Mouse (Mus musculus) layer of hippocampus, adult 9-11 months (tissue): Measurements from ENCODE around the gene Dgcr2.

ENCODE experiments used
- DNase-seq: peaks from one replicate; pipeline ENCODE4 v3.0.0; 2022

The Dgcr2 gene

DNA sequence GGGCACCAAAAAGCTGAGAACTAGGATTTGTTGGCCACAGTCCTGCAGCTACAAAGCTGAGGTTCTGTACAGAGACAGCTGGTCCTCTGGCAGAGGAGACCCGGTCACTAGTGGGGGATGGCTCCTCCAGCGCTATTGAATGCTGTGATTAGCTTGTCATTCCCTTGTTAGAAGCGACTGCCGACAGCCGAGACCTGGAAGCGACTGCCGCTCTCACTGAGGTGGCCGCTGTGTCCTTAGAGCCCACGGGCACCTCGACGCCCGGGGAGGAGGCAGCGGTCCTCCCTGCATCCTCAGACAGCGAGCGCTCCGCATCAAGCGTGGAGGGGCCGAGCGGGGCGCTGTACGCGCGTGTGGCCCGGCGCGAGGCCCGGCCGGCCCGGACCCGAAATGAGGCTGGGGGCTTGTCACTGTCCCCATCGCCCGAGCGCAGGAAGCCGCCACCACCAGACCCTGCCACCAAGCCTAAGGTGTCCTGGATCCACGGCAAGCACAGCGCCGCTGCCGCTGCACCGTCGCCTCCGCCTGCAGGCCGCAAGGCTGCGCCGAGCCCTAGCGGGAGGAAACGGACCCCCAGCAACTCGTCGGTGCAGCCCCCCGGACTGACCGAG is 91.7 kb downstream of the Dgcr2 start:
- no peak for DNase-seq

DNA sequence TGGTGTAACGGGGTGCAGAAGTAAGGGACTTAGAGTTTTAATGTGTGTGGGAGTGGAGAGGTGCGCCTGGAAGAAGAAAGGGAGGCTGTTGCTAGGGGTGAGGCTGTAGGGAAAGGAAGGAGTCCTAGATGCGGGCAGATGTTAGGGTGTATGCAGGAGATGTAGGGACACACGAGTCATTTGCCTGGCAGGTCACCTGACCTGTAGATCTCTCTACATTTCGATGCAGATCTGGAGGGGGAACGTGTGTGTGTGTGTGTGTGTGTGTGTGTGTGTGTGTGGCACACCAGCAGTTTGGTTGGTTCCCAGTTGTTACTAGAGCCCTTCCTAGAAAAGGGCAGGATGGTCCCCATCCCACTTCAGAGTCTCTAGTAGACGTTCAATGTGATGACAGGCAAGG is 93.4 kb downstream of the Dgcr2 start:
- no peak for DNase-seq

DNA sequence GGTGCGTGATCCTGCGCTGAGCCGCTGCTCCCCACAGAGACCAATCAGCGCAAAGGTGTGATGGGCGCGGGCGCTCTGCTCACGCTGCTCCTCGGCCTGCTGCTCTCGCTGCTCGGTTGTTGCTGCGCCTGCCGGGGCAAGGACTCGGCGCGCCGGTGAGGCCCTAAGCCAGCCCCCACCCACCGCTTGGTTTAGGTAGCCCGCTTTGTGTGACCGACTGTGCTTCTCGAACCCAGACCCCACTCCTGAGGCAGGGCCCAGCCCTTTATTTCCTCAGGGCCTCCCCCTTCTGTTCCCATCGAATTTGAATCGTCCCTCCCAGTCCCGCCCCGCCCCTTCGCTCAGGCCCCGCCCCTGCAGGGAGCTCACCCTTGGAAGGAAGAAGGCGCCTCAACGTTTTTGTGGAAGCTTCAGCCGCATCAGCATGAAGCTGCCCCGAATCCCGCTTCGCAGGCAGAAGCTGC is 93.9 kb downstream of the Dgcr2 start:
- no peak for DNase-seq

- DNase-seq: no peak
Measured at GRCm38 (mm10) chr16:17803675-17804448, 94.5 kb downstream of the Dgcr2 start.

GRCm38 (mm10) chr16:17802839-17803674 is 95.3 kb downstream of the Dgcr2 start:
- peak; percentile 53 for DNase-seq

GRCm38 (mm10) chr16:17802456-17802838 is 95.9 kb downstream of the Dgcr2 start:
- DNase-seq: no peak

DNA sequence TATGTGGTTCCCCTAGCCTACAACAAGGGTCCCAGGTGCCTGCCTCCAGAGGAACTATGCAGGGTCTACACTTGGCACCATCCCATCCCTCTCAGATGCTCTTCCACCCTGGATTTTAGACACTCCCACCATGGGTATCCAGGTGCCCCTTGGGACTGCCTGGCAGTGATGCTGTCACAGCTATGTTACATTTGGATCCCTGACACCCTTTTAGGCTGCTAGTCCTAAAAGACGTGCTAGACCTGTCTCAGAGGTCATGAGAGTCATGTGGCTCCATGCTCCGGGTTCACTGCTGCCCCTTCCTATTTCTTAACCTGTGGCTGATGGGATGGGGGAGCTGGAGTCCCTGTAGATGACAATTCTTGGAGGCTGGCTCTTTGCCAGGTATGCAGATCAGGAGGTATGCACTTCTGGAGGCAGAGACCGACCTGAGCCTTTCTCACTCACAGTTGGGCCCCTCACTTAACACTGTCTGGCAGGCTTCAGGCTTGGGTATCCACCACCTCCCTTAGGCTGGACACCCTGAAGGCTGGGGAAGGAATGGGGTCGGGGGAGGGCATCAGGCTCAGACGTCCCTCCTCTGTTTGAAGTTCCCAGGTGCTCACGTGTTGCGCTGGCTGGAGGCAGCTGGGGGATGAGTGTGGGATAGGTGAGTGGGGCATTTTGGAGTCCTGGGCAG is 96.4 kb downstream of the Dgcr2 start:
- DNase-seq: no peak

GRCm38 (mm10) chr16:17799584-17799983 is 98.8 kb downstream of the Dgcr2 start:
- DNase-seq: no peak

DNA sequence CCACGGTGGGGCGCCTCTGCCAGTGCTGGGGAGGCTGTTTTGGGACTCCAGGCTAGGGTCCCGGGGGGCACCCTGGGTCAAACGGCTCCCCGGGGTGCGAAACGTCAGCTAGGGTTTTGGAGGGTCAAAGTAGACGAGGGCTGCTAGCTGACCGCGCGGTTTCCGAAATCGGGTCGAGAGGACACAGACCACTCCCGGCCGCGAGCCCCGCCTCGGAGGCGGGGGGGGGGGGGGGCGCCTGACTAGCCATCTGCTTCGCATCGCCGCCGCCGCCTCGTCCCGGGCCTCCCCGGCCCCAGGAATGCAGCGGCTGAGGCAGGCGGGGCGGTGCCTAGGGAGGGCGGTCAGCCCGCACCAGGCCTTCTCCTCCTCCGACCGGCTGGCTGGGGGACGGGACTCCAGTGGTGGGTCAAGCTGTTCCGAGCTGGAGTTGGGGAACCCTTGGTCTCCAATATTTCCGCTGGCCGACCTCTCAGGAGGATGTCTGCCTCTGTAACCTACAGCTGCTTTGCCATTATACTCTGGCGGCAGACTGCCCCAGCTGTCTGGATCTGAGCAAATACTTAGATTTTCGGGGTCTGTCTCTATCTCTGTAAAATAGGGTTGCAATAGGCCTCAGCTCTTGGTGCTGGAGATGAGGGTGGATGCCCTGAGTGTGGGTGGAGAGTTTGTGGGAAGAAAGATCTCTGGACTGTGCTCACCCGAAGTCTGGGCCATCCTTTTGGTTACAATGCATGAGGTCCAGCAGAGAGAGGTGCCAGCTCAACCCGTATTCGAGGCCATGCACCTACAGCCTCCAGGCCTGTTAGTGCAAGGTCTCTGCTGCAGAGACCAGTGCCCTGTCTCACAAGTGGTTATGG is 99.8 kb downstream of the Dgcr2 start:
- DNase-seq: no peak

DNA sequence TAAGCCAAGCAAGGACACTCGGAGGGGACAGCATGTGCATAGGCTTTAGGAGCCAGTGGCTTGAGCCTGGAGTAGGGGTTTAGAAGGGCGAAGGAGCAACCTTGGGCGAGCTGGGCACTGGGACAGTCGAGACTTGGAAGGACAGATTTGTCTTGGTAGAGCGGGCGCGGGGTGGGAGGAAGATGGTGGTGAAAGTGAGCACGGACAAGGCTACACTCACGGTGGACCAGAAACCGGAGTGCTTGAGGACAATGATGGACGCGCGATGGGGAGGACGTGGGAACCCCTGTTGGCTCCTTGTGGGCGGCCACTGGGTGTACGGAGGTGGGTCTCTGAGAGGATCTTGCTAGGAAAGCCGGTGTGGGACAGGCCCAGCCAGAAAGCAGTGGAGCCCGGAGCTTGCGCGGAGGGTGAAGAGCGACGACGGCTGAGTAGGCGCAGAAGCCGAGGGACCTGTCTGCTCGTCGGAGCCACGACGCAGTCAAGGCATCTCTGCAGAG is 100.5 kb downstream of the Dgcr2 start:
- no peak for DNase-seq

DNA sequence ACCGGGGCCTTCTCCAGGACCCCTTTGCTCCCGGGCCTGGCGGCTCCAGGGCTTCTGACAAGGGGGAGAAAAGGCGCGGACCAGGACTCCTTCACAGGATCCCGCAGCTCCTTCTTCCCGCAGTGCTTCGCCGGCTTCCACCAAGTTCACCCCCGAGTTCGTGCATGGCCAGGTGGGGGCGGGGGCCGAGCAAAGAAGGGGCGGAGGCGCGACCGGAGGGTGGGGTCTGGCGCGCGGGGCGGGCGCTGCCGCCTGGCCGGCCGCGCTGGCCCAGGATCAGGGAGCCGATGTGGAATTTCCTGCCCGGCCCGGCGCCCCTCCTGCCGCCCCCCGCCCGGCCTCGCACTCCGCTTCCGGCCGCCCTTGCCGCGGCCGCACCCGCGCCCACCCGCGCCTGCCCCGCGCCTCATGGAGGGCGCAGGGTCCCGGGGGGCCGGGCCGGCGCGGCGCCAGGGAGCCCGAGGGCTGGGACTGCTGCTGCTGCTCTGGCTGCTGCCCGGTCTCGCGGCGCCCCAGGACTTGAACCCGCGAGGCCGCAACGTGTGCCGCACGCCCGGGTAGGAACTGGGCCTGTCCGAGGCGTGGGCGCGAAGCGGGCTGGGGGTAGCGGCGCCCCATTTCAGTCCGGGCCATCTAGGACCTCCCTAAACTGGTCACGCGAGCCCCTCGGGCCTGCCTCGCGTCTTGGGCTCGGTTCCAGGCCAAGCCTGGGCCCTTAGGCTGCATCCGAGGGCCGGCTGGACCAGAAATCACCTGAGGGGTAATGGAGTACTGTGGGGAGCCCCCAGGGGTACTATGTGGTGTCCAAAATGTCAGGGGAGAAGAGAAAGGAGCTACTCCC is 101.2 kb downstream of the Dgcr2 start, which contains the start of gene Scarf2:
Gene Scarf2, plus strand, starts transcription at position 312 of the 841 bp plus-strand sequence.
- DNase-seq: no peak

DNA sequence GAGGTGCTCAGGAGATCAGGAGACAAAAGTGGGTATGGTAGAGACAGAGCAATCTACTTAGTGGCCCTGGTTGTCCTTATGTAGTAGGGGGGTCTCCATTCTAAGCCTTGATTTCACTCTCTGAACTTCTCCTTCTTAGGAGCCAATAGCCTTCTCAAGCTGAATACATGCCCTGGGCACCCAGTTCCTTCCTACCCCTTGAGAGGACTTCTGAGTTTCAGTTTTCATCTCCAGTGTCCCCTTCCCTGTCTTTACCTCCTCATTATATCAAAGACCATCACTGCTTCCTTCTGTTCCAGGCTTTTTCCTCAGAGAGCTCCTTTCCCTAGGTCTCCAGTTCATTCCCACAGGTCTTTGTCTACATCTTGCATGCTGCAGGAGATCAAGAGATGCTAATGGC is 101.8 kb downstream of the Dgcr2 start:
- no peak for DNase-seq

- no peak for DNase-seq
Measured at GRCm38 (mm10) chr16:17795643-17796042, 102.7 kb downstream of the Dgcr2 start.

GRCm38 (mm10) chr16:17794047-17794446 is 104.3 kb downstream of the Dgcr2 start:
- DNase-seq: peak; percentile 13

DNA sequence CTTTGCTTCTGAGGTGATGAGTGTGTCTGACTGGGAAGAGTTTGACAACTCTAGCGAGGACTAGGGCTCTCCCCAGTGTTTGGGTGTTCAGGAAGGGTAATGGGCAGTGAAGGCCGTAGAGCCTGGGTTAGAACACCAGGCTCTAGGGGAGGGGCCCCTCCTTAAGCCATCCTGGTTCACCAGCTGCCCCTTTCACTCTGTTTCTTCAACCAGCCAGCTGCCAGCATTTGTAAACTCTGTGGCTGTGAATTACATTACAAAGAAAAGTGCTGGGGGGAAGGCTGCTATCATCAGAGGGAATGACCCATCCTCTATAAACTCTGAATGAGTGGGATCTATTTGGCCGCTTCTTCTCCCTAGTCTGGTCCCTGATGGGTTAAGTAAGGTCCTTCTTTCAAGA is 105.6 kb downstream of the Dgcr2 start:
- no peak for DNase-seq
